Mouse (Mus musculus) kidney, embryonic 15.5 days (tissue): Measurements from ENCODE around the gene Lrrc20. TPM values are rescaled to one million over a fixed set of nuclear protein-coding genes. Genes with fewer than 3 reads are reported as not detected.

Experiments
- ATAC-seq: fragments of 200-750 bp; cut with Nextera tagmentation; replicated peaks from 2 replicates; pipeline ENCODE4 v1.8.0; 2017; ENCODE audit warnings: moderate TSS enrichment; ENCODE audit not compliant: low FRiP score
- H3K27ac ChIP-seq: fragments of 300-500 bp; sonication (generic); 2 replicates; pipeline ENCODE4 v1.5.1; 2015; ENCODE audit warnings: mild to moderate bottlenecking, inconsistent platforms
- H3K27me3 ChIP-seq: fragments of 300-500 bp; sonication (generic); 2 replicates; pipeline ENCODE4 v1.6.1; 2015; ENCODE audit warnings: inconsistent platforms
- H3K36me3 ChIP-seq: fragments of 300-500 bp; sonication (generic); 2 replicates; pipeline ENCODE4 v1.6.1; 2015; ENCODE audit warnings: inconsistent platforms
- H3K4me1 ChIP-seq: fragments of 300-500 bp; sonication (generic); 2 replicates; pipeline ENCODE4 v1.6.1; 2015; ENCODE audit warnings: inconsistent platforms
- H3K4me2 ChIP-seq: fragments of 300-500 bp; sonication (generic); 2 replicates; pipeline ENCODE4 v1.6.1; 2015; ENCODE audit warnings: moderate library complexity, mild to moderate bottlenecking, inconsistent platforms
- H3K4me3 ChIP-seq: fragments of 300-500 bp; sonication (generic); replicated peaks from 2 replicates; pipeline ENCODE4 v1.5.1; 2015; ENCODE audit warnings: mild to moderate bottlenecking, inconsistent platforms
- H3K9ac ChIP-seq: fragments of 300-500 bp; sonication (generic); 2 replicates; pipeline ENCODE4 v1.6.1; 2015; ENCODE audit warnings: mild to moderate bottlenecking, inconsistent platforms
- H3K9me3 ChIP-seq: fragments of 300-500 bp; sonication (generic); replicated peaks from 2 replicates; pipeline ENCODE4 v1.6.1; 2016; ENCODE audit warnings: inconsistent platforms
- WGBS: fragments of 180-500 bp; shearing (Covaris S2); methylation state at CpG from one replicate; pipeline ENCODE4 v1.1.7; 2015; ENCODE audit warnings: mixed read lengths; 5-methylcytosine and 5-hydroxymethylcytosine counted together
- polyA plus RNA-seq: library from polyadenylated mRNA; unstranded; fragments of >200 nt; fragmentation: Nextera tagmentation; extraction: Ambion mirVana; gene quantifications from 2 replicates; pipeline ENCODE4 v1.2.1, GENCODE M21; 2015

Gene Lrrc20
- polyA plus RNA-seq, 1 experiment from 2014 or later = 8.4 TPM

- Histone ChIP-seq H3K4me1 (no peaks in the 10 kb centered on the region), H3K4me3 (no peak overlapping the region), H3K36me3 (no peaks in the 10 kb centered on the region), H3K27me3 (no peaks in the 10 kb centered on the region), H3K9ac (no peak overlapping the region), H3K27ac (no peak overlapping the region), H3K4me2 (no peak overlapping the region), H3K9me3 (no peaks in the 10 kb centered on the region)
- no peak for ATAC-seq
- 73% methylated on average over 2 of the region's 2 CpGs for WGBS
Measured at GRCm38 (mm10) chr10:61558631-61559030, 83.0 kb downstream of the Lrrc20 start.

GRCm38 (mm10) chr10:61559544-61559943 is 83.9 kb downstream of the Lrrc20 start:
- no peak overlapping the region for H3K27ac ChIP-seq
- no peaks in the 10 kb centered on the region for H3K4me1 ChIP-seq
- no peak overlapping the region for H3K9ac ChIP-seq
- no peak for ATAC-seq
- H3K4me2 ChIP-seq = no peak overlapping the region
- H3K9me3 ChIP-seq = no peaks in the 10 kb centered on the region
- no peaks in the 10 kb centered on the region for H3K36me3 ChIP-seq
- no peak overlapping the region for H3K4me3 ChIP-seq
- no peaks in the 10 kb centered on the region for H3K27me3 ChIP-seq

GRCm38 (mm10) chr10:61563550-61563949 is 87.9 kb downstream of the Lrrc20 start:
- WGBS = 78% methylated on average over 9 of the region's 9 CpGs
- Histone ChIP-seq H3K9me3 (no peaks in the 10 kb centered on the region), H3K27ac (no peak overlapping the region), H3K4me1 (no peaks in the 10 kb centered on the region), H3K36me3 (no peaks in the 10 kb centered on the region), H3K4me3 (no peak overlapping the region), H3K4me2 (no peak overlapping the region), H3K27me3 (no peaks in the 10 kb centered on the region), H3K9ac (no peak overlapping the region)
- no peak for ATAC-seq

- Histone ChIP-seq H3K36me3 (no peaks in the 10 kb centered on the region), H3K4me1 (no peaks in the 10 kb centered on the region), H3K9me3 (no peaks in the 10 kb centered on the region), H3K4me3 (no peak overlapping the region), H3K4me2 (no peak overlapping the region), H3K9ac (no peak overlapping the region), H3K27me3 (no peaks in the 10 kb centered on the region), H3K27ac (no peak overlapping the region)
- 84% methylated on average over 4 of the region's 4 CpGs for WGBS
- no peak for ATAC-seq
Measured at GRCm38 (mm10) chr10:61564408-61564807, 88.8 kb downstream of the Lrrc20 start.

- H3K27me3 ChIP-seq = no peaks in the 10 kb centered on the region
- WGBS = 52% methylated on average over 10 of the region's 10 CpGs
- no peak overlapping the region for H3K4me3 ChIP-seq
- H3K9ac ChIP-seq = no peak overlapping the region
- no peak overlapping the region for H3K27ac ChIP-seq
- H3K36me3 ChIP-seq = no peaks in the 10 kb centered on the region
- no peak for ATAC-seq
- H3K9me3 ChIP-seq = no peaks in the 10 kb centered on the region
- peaks cover 13% of the 10 kb centered on the region for H3K4me1 ChIP-seq
- no peak overlapping the region for H3K4me2 ChIP-seq
Measured at GRCm38 (mm10) chr10:61570181-61570580, 94.6 kb downstream of the Lrrc20 start.

GRCm38 (mm10) chr10:61572126-61572525 is 96.5 kb downstream of the Lrrc20 start:
- no peak overlapping the region for H3K9ac ChIP-seq
- H3K27me3 ChIP-seq = no peaks in the 10 kb centered on the region
- no peaks in the 10 kb centered on the region for H3K36me3 ChIP-seq
- 41% methylated on average over 5 of the region's 5 CpGs for WGBS
- no peak overlapping the region for H3K4me2 ChIP-seq
- H3K4me3 ChIP-seq = no peak overlapping the region
- peaks cover 13% of the 10 kb centered on the region for H3K4me1 ChIP-seq
- no peak overlapping the region for H3K27ac ChIP-seq
- no peaks in the 10 kb centered on the region for H3K9me3 ChIP-seq
- no peak for ATAC-seq

GRCm38 (mm10) chr10:61576120-61576767 is 100.6 kb downstream of the Lrrc20 start:
- Histone ChIP-seq H3K4me1 (peaks cover 11% of the 10 kb centered on the region), H3K4me2 (no peak overlapping the region), H3K27me3 (no peaks in the 10 kb centered on the region), H3K9ac (no peak overlapping the region), H3K9me3 (no peaks in the 10 kb centered on the region), H3K27ac (no peak overlapping the region), H3K36me3 (0 out of 2 replicates have a peak, but pooled peaks cover 5% of the 10 kb centered on the region), H3K4me3 (no peak overlapping the region)
- WGBS = 68% methylated on average over 13 of the region's 13 CpGs
- ATAC-seq = no peak

- no peak overlapping the region for H3K9ac ChIP-seq
- no peaks in the 10 kb centered on the region for H3K36me3 ChIP-seq
- H3K9me3 ChIP-seq = no peaks in the 10 kb centered on the region
- H3K4me2 ChIP-seq = no peak overlapping the region
- H3K27me3 ChIP-seq = no peaks in the 10 kb centered on the region
- no peak overlapping the region for H3K4me3 ChIP-seq
- ATAC-seq = no peak
- 0 out of 2 replicates have a peak, but pooled peaks cover 5% of the 10 kb centered on the region for H3K4me1 ChIP-seq
- WGBS = 85% methylated on average over 7 of the region's 7 CpGs
- no peak overlapping the region for H3K27ac ChIP-seq
Measured at GRCm38 (mm10) chr10:61587241-61587849, 111.7 kb downstream of the Lrrc20 start.

- peaks cover 51% of the 10 kb centered on the region for H3K27me3 ChIP-seq
- 83% methylated on average over 7 of the region's 7 CpGs for WGBS
Measured at GRCm38 (mm10) chr10:61597991-61598390, 122.4 kb downstream of the Lrrc20 start.

GRCm38 (mm10) chr10:61599556-61600114 is 124.0 kb downstream of the Lrrc20 start:
- Histone ChIP-seq H3K9me3 (no peaks in the 10 kb centered on the region), H3K4me3 (no peak overlapping the region), H3K27me3 (peaks cover 48% of the 10 kb centered on the region), H3K36me3 (no peaks in the 10 kb centered on the region), H3K4me2 (no peak overlapping the region), H3K4me1 (peaks cover 10% of the 10 kb centered on the region), H3K9ac (no peak overlapping the region), H3K27ac (no peak overlapping the region)
- WGBS = 64% methylated on average over 9 of the region's 9 CpGs
- no peak for ATAC-seq

More at GRCm38 (mm10) chr10:61597991-61598390, 122.4 kb downstream of the Lrrc20 start:
- Histone ChIP-seq H3K36me3 (no peaks in the 10 kb centered on the region), H3K4me1 (peaks cover 11% of the 10 kb centered on the region), H3K27ac (no peak overlapping the region), H3K4me3 (no peak overlapping the region), H3K4me2 (no peak overlapping the region), H3K9ac (no peak overlapping the region), H3K9me3 (no peaks in the 10 kb centered on the region)
- ATAC-seq = no peak

GRCm38 (mm10) chr10:61602283-61603033 is 126.9 kb downstream of the Lrrc20 start:
- Histone ChIP-seq H3K27ac (no peak overlapping the region), H3K36me3 (no peaks in the 10 kb centered on the region), H3K4me3 (peak overlapping the region; percentile 19), H3K9me3 (no peaks in the 10 kb centered on the region), H3K9ac (no peak overlapping the region), H3K4me1 (peaks cover 4% of the 10 kb centered on the region), H3K4me2 (peak overlapping the region; percentile 51), H3K27me3 (peaks cover 25% of the 10 kb centered on the region)
- WGBS = 15% methylated on average over 14 of the region's 14 CpGs
- peak; percentile 54; the same call in 1 of the 2 replicates for ATAC-seq
